ENCODE assay signal across 10 mouse cellular contexts in genomic region chrX:159744035-159744434, GRCm38 (mm10).
DNase-seq lines count a peak whose midpoint lies in the region; ATAC-seq and TF ChIP-seq lines count a peak whose summit lies in the region.
"Had no signal": no experiment of that assay in that cellular context is flagged by ENCODE, and none has a peak within 500 bp of the region (broad histone marks: within the 10 kb centered on the region; RNA-seq: fewer than 3 reads in every experiment).

No protein-coding gene starts in this region.

- no peak for TF ChIP-seq EP300 in heart, adult 2 months (IDR thresholded peaks at IDR 0.05; ENCODE audit: insufficient read depth, low read depth, low read length)

- peak; percentile 28 to 34 for DNase-seq in heart, adult 2 months
- DNase-seq in retina, postnatal 1 day, result peak; percentile 12
- DNase-seq in retina, embryonic 14.5 days (ENCODE audit: low spot score), result no peak
- DNase-seq in gastrocnemius, postnatal 10 days, result peak; percentile 30
- peak; percentile 26 for DNase-seq in lung, postnatal 36 days
- no peak for DNase-seq in left cerebral cortex, postnatal 14 days (ENCODE audit: low spot score in 2 of 2)
- DNase-seq: thymus, postnatal 14 days had no signal

- no peaks in the 10 kb centered on the region for H3K36me3 ChIP-seq in heart, adult 2 months (ENCODE audit: control insufficient read depth, insufficient read depth, low read length)
- no peaks in the 10 kb centered on the region for H3K36me3 ChIP-seq in heart, embryonic 12.5 days
- H3K36me3 ChIP-seq: embryonic facial prominence, embryonic 15.5 days had no signal

- no peaks in the 10 kb centered on the region for H3K27me3 ChIP-seq in heart, adult 2 months (ENCODE audit: control insufficient read depth, insufficient read depth, low read length)
- H3K27me3 ChIP-seq in heart, embryonic 12.5 days (replicated peaks), result no peaks in the 10 kb centered on the region
- H3K27me3 ChIP-seq: embryonic facial prominence, embryonic 15.5 days had no signal

- no peak overlapping the region for H3K9ac ChIP-seq in heart, adult 2 months (ENCODE audit: low read depth, low read length)
- H3K9ac ChIP-seq in heart, embryonic 12.5 days, result no peak overlapping the region
- H3K9ac ChIP-seq: embryonic facial prominence, embryonic 15.5 days had no signal

- H3K79me2 ChIP-seq in heart, adult 2 months (replicated peaks; ENCODE audit: control insufficient read depth, insufficient read depth, low read length), result no peaks in the 10 kb centered on the region

- H3K27ac ChIP-seq in heart, adult 2 months, result no peak overlapping the region
- no peak overlapping the region for H3K27ac ChIP-seq in heart, embryonic 12.5 days (ENCODE audit: poor library complexity, severe bottlenecking)
- H3K27ac ChIP-seq: embryonic facial prominence, embryonic 15.5 days had no signal

- no peaks in the 10 kb centered on the region for H3K9me3 ChIP-seq in heart, embryonic 12.5 days (replicated peaks)
- H3K9me3 ChIP-seq: embryonic facial prominence, embryonic 15.5 days had no signal

- no peak overlapping the region for H3K4me3 ChIP-seq in heart, adult 2 months
- H3K4me3 ChIP-seq in heart, embryonic 12.5 days, result no peak overlapping the region
- H3K4me3 ChIP-seq: embryonic facial prominence, embryonic 15.5 days had no signal

- TF ChIP-seq CTCF in heart, adult 2 months (IDR thresholded peaks at IDR 0.05), result no peak

- WGBS in heart, adult 2 months, result 56% methylated on average over 5 of the region's 5 CpGs
- WGBS in heart, embryonic 12.5 days, result 68% methylated on average over 5 of the region's 5 CpGs

- no peak overlapping the region for H3K4me2 ChIP-seq in heart, embryonic 12.5 days
- H3K4me2 ChIP-seq: embryonic facial prominence, embryonic 15.5 days had no signal

- intact Hi-C loops in heart, adult 2 months (cut with DNase I), result no loop called here
- intact Hi-C loops in left cerebral cortex, postnatal 14 days (cut with DNase I), result no loop called here

- no peaks in the 10 kb centered on the region for H3K4me1 ChIP-seq in heart, adult 2 months (ENCODE audit: control insufficient read depth, insufficient read depth, low read length)
- H3K4me1 ChIP-seq in heart, embryonic 12.5 days (replicated peaks), result no peaks in the 10 kb centered on the region
- H3K4me1 ChIP-seq: embryonic facial prominence, embryonic 15.5 days had no signal

- no peak for TF ChIP-seq POLR2A in heart, adult 2 months (IDR thresholded peaks at IDR 0.05; ENCODE audit: insufficient read depth, low read depth, low read length)

- no peak for ATAC-seq in heart, embryonic 12.5 days (ENCODE audit: insufficient number of reproducible peaks, low FRiP score)
- ATAC-seq: intestine, embryonic 16.5 days had no signal

Comparison
In these comparisons a context has a peak if more than half of its experiments do, and no peak if none do; other contexts are left out.
1. DNase-seq: peak in heart, adult 2 months (2 of 2), retina, postnatal 1 day (single experiment), gastrocnemius, postnatal 10 days (single experiment) and lung, postnatal 36 days (single experiment); none in retina, embryonic 14.5 days (single experiment) and left cerebral cortex, postnatal 14 days (0 of 2).